Mouse (Mus musculus) CH12F3 (cell line): ENCODE measurements around the gene Thada.

Experiments
- in situ Hi-C: fragments of 300-500 bp; cut with MboI; formaldehyde crosslinking; loops from 2 replicates; pipeline ENCODE4 v1.14.3; 2020; ENCODE audit warnings: low sequenced_read_pairs

Gene Thada

GRCm38 (mm10) chr17:84175196-84175595, 290.8 kb downstream of the Thada start:
- in situ Hi-C loops, result no loop called here

- in situ Hi-C loops, result no loop called here
Observed at GRCm38 (mm10) chr17:84167377-84167776, 298.6 kb downstream of the Thada start.

DNA sequence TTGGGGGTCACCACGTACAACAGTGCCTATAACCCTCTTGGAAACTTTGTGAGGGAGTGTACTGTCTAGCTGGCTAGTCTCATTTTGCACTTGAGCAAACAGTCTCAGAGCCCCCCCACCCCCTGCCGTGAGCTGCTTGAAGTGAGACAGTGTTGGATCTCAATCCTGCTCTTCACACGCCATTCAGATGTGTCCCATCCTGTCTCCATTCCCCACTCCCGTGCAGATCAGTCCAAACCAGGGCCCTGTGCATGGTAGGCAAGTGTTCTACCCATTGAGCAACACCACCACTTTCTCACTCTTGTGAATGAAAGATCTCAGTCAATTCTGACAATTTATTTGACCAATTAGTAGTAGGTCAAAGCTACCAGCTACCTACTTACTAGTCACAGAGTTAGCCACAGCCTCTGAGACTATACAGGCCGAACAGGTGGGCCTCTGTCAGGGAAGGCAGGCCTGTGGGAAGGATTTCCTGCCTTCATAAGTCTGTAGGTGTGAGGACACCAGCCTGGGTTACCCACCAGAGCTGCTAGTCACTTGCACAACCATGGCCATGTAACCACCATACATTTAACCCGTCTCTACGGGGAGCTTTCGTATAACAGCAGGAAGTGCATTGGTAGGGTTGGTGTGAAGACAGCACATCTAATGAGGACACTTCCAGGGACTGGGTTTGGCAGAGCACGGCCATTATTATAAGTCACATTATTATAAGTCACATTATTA, 299.7 kb downstream of the Thada start:
- in situ Hi-C loops, result no loop called here

DNA sequence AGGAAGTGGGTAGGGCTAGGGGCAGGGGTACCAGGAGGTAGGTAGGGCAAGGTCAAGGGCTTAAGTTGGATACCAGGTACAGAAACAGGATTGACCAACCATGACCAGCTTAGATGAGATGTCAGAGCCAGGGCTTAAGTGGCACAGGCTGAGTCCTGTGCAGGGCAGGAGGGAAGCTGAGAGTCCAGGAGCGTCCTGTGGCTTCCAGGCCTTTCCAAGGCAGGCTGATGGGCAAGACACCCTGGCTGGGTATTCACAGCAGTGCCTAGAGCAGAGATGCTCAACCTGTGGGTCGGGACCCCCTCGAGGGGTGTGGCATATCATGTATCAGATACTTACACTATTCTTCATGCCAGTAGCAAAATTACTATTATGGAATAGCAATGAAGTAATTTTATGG, 300.3 kb downstream of the Thada start:
- in situ Hi-C loops, result no loop called here

- in situ Hi-C loops, result loop anchor here (5.0 kb wide), 1 partner anchor 37 kb away; no protein-coding TSS in a partner anchor
Observed at GRCm38 (mm10) chr17:84164146-84164545, 301.9 kb downstream of the Thada start.

DNA sequence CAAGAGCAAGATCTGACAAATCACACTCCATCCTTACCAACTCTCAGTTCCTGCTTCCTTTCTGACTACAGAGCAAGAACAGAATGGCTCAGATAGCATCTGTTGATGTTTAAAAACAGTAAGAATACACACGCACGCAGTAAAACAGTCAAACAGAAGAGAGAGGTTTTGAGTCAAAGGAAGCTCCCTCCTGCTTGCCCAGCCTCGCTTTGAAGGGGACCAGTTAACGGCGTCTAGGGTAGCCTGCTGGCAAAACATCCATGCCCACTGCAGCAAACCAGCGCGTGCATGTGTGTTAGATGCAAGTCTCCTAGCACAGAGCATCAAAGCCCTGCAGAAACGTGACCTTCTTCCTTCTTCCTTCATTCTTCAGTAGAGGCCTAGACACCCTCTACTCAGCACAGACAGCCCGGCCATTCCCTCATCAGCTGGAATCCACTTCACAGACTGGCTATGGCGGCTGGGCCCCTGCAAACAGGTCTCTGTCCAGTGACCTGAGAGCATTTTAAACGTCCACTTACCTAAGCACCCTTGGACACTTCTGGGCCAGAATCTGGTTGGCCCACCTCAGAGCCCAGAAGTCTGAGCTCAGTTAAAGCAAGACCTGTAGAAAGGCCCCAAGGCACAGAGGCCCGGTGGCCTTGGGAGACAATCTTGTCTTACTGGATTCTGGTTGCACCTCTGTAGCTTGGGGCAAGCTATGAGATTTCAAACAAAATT, 302.8 kb downstream of the Thada start:
- in situ Hi-C loops, result loop anchor here (5.0 kb wide), 1 partner anchor 36 kb away; no protein-coding TSS in a partner anchor

- in situ Hi-C loops, result loop anchor here (5.0 kb wide), 1 partner anchor 35 kb away; no protein-coding TSS in a partner anchor
Observed at GRCm38 (mm10) chr17:84162211-84162760, 303.7 kb downstream of the Thada start.

- in situ Hi-C loops, result loop anchor here (5.0 kb wide), 1 partner anchor 34 kb away; no protein-coding TSS in a partner anchor
Observed at GRCm38 (mm10) chr17:84161231-84161854, 304.7 kb downstream of the Thada start.

DNA sequence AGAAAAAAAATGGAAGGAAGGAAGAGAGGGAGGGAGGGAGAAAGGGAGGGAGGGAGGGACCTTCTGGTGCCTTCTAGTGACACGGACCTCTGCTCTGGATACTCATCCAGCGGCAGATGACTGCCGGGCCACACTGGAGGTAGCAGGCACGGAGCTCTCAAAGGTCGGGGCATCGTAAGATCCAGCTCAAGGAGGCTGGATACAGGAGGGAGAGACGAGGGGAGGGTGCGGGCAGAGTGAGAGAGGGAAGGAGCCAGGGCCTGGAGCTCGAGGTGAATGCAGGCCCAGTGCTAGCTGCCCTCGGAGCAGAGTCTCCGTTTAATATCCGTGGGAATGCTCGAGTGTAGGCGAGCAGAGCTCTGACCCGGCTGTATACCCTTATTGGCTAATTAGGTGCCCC, 307.1 kb downstream of the Thada start:
- in situ Hi-C loops, result no loop called here

GRCm38 (mm10) chr17:84158461-84158795, 307.6 kb downstream of the Thada start:
- in situ Hi-C loops, result no loop called here

GRCm38 (mm10) chr17:84157743-84158460, 308.1 kb downstream of the Thada start:
- in situ Hi-C loops, result no loop called here

DNA sequence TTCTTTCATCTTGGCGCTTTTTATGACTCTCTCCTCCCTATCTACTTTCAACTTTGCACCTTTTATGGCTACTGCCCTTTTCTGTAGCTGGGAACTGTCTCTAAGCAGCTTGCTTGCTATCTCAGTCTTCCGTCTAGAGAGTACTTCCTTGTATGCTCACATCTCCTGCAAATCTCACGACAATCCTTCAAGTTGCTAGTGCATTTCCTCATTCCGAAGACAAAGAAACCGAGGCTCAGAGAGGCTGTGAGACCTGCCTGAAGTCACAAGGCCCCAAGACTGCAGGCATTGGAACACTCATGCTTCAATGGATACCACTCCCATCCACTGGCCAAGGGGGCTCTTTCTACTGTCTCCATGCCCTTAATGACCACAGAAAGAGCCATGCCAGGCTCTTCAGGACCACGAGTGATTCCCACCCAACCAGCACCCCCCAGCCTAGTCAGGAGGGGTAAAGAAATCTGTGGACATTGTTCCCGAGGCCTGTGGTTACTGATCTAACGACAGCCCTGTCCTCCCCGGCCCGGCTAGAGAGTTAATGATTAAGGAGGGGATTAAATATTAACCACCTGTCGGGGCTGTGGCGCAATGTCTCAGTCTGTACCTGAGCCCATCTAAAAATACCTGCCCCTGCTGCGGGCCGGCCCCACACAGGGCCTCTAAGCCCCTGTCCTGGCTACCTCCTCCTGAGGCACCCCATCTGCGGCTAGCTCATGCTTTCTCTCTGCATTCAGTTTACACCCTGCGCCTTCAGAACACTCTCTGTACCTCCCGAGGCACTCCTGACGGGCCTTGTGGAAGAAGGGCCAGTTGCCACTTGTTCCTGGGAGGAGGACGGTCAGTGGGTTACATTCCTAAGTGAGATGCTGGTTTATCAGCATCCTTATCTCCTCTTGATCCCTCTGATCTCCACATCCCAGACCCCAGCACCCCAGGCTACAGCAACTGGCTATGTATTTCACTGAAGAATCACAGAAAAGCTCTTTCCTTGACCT, 309.0 kb downstream of the Thada start:
- in situ Hi-C loops, result no loop called here

DNA sequence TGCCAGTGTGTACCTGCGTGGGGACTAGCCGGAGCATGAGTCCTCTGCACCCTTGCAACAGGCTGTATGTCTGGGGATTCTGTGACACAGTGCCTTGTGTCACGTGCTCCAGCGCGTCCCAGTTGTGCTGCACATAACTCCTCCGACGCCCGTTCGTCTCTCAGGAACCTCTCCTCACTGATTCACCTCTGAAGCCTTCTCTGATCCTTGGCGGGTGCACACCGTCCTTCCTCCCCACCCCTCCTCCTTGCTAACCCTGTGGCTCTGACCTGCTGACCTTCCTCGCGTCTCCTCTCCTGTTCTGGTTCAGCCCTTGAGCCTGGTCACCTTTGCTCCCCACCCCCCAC, 309.8 kb downstream of the Thada start:
- in situ Hi-C loops, result no loop called here

- in situ Hi-C loops, result no loop called here
Observed at GRCm38 (mm10) chr17:84155516-84156226, 310.3 kb downstream of the Thada start.

- in situ Hi-C loops, result no loop called here
Observed at GRCm38 (mm10) chr17:84155029-84155338, 311.0 kb downstream of the Thada start.

GRCm38 (mm10) chr17:84154302-84155028, 311.5 kb downstream of the Thada start:
- in situ Hi-C loops, result no loop called here

DNA sequence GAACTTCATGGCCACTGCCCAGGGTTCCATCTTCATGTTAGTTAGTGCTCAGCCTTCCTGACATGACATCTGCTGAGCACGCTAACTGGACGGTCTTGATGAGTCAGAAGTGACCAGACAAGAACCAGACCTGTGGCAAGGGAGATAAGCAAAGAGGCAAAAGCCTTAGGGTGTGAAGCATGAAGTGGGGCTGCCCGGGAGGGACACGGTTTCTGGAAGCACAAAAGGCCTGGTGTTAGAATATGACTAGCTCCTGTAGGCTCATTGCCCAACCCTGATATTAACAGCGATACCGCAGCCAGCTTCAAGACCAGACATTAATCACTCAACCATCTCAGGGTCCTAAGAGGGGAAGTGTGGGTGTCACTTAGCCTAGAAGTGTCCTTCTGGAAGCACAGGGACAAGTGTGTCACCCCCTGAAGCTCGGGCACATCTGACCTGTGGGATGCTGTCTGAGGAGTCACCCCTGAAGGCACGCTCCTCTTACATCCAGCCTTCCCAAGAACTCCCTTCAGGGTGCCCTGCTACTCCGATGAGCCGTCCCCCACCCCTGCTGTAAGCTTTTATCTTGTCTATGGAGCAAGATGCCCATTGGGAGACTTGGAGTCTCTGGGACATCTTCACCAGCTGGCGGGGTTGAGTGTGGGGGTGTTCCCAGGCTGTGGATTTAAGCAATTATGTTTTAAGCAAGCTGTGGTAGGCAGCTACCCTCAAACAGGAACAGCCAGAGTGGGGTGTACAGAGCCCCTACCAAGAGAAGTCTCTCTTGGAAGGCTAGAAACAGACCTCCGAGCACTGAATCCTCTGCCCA, 312.8 kb downstream of the Thada start:
- in situ Hi-C loops, result no loop called here
